Mouse (Mus musculus) gonadal fat pad, adult 2 months (tissue): Measurements from ENCODE around the gene Arhgap44. TPM values are rescaled to one million over a fixed set of nuclear protein-coding genes. Genes with fewer than 3 reads are reported as not detected.

Experiments
- DNase-seq: peaks from one replicate; pipeline ENCODE4 v3.0.0-alpha.2; 2012; ENCODE audit warnings: low read depth
- polyA plus RNA-seq: library from polyadenylated mRNA; depleted of rRNA; stranded (reverse); fragments of >200 nt; gene quantifications from 2 replicates; pipeline ENCODE4 v1.2.3, GENCODE M21; 2012; rRNA removed

Arhgap44 gene
- polyA plus RNA-seq, 1 experiment = 5.6 TPM

DNA sequence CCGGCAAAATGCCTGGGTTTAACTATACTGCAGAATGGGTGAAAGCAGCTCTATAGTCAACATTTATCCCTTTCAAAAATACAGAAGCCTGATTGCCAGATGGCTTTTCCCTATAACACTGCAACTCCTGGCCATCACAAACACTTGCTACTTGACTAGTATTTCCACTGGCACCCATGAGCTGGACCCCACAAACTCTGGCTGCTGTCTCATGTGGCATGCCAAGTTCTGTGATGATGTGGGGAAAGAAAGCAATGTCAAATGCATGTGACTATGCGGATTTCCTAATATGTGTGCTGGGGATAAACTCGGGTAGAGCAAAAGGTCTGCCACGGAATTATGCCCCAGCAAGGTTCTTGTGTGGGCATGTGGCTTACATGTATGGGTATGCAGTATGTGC lies 156.7 kb downstream of the Arhgap44 start:
- no peak for DNase-seq

DNA sequence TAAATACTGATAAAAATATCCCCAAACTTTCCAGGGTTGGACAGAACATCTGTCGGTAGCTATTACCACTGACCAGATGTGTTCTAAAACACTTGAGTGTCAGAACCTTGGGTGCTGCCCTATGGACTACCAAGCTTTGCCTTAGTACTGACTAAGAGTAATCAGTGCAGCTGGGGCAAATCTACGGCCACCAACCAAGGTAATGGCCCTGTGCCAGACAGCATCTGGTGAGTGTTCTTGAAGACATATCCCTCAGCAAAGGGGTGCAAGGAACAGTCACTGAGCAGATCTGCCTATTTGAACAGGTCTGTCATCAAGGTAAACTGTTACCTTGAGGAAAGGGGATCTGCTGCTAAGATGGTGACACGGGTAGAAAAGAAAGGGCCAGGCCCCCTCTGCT lies 157.9 kb downstream of the Arhgap44 start:
- no peak for DNase-seq

DNA sequence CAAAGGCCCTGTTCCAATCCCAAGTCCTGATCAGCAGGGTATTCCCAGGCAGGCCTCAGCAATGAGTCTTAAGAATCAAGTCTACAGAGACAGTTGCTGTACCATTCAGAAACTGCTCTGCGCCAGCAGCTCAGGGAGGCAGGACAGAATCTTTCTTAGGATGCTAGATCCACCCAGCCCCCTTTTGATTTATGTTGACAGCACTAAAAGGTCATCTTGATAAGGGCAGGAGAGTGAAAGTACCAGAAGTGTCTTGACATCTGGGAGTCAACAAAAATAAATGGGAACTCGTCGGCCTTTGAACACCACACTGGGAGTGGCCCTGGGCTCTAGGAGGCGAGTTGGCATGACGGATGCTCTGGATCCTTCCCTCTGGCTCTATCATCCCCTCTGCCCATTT lies 159.2 kb downstream of the Arhgap44 start:
- no peak for DNase-seq

DNA sequence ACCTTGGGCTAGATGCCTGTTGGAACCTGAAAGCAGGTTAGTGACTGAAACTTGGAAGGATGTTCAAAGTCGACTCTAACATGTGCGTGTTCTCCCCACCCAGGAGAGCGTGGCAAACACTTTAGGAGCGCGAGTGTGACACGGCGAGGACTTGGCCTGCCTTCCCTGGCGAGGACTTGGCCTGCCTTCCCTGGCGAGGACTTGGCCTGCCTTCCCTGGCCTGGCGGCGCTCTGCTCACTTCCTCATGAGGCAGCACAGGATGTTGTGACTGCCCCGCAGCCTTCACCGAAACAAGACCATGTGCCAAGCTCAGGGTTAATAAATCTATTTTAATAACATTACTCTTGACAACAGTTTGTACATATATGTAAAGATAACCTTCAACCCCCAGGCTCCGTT lies 161.0 kb downstream of the Arhgap44 start:
- DNase-seq = no peak

DNA sequence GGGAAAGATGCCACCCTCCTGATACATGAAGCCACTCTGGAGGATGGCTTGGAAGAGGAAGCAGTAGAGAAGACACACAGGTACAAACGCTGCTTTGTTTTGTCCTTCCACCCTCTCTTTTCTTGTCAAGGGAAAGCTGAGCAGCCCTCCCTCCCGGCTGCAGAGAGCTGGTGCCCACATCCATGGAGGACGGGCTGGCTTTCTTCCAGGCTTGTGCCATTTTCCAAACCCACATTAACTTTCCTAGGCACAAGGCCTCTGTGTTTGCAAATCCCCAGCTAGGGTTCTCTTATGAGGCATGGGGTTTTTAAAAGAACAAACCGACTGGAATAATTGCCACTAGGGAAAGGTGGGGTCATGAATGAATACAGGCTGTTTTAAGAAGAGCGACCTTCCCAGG lies 163.1 kb downstream of the Arhgap44 start:
- DNase-seq = no peak

DNA sequence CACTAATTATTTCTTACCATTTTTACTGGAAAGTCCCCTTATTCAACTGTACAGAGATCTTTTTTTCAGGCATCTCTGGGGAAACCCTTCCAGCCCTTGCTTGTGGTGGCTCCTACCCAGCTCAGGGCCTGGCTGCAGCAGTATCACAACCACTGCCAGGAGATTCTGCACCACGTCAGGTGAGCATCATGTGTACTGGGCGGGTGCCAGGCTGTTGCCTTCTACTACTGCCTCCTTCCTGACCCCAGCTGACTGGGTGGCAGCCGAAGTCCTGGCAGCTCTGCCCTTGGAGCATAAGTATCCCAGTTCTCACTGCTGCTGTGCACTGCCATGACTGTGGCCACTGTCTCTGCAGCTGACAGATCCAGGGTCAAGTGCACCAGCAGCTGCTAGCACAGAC lies 164.3 kb downstream of the Arhgap44 start:
- DNase-seq = no peak

DNA sequence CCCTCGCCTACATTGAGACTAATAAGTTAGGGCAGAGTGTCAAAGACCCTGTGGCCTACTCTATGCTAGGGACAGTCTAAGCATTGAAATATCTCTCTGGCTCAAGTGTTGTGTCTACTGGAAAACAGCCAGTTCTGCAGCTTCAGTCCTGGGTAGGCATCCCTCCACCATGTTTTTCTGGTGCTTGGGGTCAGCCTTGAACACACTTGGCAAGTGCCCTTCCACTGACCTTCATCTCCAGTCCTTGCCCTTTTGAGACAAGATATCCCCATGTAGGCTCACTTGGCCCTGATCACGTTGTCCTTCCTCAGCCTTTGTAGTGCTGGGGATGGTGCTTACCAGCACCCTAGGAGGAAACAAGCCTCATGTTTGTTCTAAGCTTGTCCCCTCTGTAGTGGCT lies 174.2 kb downstream of the Arhgap44 start:
- no peak for DNase-seq

DNA sequence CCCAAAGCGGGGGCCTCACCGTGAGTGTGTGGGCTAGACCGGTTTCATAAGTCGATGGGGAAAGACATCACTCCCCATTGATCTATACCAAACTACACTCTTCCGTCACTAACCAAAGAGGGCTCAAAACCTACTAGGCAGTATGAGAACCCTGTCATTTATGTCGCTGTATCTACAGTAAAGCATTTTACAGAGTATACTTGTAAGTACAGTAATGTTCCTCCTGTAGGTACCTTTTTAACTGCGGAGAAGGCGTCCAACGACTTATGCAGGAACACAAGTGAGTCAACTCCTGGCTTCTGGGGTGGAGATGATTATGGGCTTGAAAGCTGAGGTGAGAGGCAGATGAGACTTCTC lies 183.3 kb downstream of the Arhgap44 start:
- no peak for DNase-seq

DNA sequence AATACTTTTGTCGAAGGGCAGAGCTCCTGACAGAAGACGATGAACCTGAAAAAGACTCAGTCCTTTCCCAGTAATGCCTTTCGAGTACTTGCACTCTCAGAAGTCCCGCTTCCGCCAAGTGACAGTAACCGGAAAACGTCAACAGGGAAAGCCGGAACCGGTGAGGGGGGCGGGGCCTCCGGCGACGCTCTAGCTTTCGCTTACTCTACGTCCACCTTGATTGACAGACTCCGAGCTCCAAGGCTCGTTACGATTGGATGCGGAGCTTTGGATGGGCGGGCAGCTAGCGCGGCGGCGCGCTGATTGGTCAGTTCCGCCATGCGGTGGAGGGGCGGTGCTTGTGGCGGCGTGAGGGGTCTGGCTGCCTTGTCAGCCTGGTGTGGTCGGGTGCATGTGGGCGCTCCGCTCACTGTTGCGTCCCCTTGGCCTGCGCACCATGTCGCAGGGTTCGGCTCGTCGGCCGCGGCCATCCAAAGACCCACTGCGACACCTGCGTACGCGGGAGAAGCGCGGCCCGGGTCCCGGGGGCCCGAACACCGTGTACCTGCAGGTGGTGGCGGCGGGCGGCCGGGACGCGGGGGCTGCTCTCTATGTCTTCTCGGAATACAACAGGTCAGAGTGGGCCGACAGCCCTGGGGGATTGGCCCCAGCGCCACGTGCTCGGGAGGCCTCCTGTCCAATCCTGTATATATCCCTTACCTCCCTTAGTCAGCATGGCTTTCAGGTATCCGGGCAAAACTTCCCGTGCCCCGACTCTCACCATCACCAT lies 183.9 kb downstream of the Arhgap44 start, which contains the start of gene Elac2:
Gene Elac2 (plus strand): TSS at position 319 of the 769 bp plus-strand sequence.
- DNase-seq = peak; percentile 84

DNA sequence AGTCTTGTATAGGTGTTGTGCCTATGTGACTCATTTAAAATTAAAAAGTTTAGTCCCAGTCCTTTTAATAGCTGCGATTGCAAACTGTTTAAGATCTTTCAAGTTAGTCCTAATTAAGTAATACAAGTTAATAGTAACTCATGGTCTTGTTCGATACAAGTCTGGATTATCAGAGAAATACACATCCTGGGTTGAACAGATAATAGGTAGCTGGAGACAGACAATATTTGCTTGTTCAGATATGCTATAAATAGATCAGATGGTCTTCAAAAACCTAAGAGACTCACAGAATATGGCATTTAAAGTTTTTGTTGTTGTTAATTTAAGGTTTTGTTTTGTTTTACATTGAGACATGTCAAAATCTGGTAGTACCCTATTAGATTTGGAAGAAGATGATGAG lies 190.3 kb downstream of the Arhgap44 start:
- DNase-seq = no peak

DNA sequence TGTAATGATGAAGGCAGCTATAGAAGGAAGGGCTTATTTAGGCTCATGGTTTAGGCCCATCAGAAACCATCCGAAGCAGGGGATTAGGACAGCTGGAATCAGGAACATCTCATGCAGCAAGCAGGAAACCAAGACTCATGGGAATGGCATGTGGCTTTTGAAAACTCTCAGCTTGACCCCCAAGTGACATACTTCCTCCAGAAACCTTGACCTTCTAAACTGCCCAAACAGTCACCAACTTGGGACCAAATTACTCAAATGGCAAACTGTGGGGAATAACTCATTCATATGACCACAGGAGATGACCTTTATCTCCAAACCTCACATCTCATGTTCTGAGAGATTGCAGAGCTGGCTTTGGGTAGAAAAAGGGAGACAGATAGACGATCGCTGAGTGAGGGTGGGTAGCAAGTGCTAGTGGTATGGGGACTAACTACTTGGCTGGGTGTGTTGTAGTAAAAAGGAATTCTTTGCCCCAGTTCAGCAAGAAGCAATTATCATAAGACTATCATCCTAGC lies 191.2 kb downstream of the Arhgap44 start:
- DNase-seq = no peak

DNA sequence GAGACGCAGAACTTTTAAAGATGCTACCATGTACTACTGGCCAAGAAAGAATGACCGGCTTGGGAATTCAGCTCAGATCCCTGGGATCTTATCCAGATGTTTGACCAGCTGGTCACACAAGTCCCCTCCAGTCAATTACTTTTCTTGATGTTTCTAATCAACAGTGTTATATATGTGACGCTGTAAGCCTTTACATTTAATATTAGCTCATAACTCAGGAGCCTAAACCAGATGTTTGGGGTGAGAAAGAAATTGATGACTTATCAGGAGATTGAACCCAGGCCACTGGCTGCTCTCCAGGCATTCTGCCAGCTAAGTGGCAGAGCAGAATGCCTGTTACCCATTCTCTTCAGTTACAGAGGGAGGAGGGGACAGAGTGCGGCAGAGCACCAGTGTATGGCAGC lies 193.8 kb downstream of the Arhgap44 start:
- no peak for DNase-seq

DNA sequence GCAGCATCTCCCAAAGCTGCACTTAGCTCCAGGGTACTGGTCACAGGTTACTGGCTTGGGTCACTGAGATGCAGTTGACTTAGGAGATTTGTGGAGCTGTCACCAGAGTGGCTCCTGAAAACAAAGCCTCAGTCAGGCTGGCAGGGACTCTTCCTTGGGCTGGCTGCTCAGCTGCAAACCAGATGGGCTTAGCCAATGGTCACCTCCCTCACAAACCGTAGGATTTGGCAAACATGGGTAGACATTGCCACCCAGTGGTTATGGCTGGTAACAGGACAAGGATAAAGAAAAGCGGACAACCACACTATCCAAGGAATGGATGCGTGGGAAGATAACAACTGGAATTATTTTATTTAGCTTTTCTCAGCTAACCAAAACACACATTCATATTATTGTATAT lies 194.3 kb downstream of the Arhgap44 start:
- DNase-seq = no peak

DNA sequence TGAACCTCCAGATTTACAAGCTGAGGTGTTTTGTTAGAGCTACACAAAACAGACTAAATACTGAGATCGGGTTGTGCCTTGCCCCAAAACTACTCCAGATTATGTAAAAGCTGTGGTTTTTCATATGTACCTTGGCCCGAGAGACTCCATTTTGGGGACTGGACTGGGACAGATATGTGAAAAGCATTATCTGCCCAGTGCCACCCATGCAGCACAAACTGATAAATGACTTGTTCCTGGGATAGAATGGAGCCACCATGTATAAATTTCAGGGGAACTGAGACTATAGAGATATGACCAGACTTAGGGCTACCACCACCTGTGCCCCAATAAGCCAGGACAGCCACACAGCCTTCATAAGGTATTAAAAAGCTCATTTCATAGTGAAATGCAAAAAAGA lies 200.1 kb downstream of the Arhgap44 start:
- no peak for DNase-seq

DNA sequence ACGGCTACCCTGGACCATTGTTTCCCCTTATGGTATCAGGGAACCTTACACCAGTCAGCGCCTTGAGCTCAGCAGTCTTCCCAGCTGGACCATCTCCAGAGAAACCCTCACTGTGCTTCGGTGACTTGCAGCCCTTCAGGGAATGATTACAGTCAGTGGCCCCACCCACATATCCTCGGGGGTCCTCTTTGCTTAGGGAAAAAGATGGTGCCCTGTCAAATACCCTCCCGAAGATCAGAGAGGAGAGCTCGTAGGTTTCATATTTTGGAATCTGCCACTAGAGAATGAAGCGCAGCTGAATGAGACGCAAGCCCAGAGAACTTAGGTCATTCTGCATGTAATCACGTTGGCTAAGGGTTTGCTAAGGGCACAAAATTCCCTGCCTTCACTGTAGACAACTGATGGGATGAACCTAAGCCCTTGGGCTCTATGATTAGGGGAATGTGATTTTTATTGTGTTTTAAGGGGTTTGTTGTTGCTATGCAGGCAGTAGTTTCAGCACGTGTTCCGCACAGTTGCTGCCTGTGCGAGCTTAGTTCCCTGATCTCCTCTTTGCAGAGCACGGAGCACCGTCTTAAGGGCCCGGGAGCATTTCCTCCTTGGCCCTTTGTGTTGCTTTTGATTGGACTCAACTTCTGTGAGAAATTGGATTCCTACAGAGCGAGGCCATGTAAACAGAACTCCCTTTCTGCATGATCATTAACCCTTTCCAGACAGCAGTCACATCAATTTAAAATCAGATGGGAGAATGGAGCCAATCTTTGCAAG lies 205.6 kb downstream of the Arhgap44 start:
- no peak for DNase-seq

Other genes with a start within 250 kb of the Arhgap44 start
- gene Elac2, start 183.9 kb downstream of the Arhgap44 start, polyA plus RNA-seq = 16.3 and 21.3 TPM in 2 replicates
- gene 1700086D15Rik, start 3.1 kb downstream of the Arhgap44 start, polyA plus RNA-seq = 0.11 TPM in 1 of 2 replicates, not detected in the other
- 6.1 and 7.4 TPM in 2 replicates for gene Myocd, start 107.0 kb upstream of the Arhgap44 start, polyA plus RNA-seq